Mouse (Mus musculus) heart, embryonic 11.5 days (tissue): Measurements from ENCODE around the gene Prss57. TPM values are rescaled to one million over a fixed set of nuclear protein-coding genes. Genes with fewer than 3 reads are reported as not detected.

ENCODE experiments used
- ATAC-seq: fragments of 200-750 bp; cut with Nextera tagmentation; replicated peaks from 2 replicates; pipeline ENCODE4 v1.8.0; 2017; ENCODE audit warnings: moderate library complexity; ENCODE audit not compliant: insufficient number of reproducible peaks, low FRiP score, low TSS enrichment
- H3K27ac ChIP-seq: fragments of 300-500 bp; sonication (generic); 2 replicates; pipeline ENCODE4 v1.5.1; 2014; ENCODE audit warnings: mild to moderate bottlenecking, low read depth, low read length
- H3K27me3 ChIP-seq: fragments of 300-500 bp; sonication (generic); 2 replicates; pipeline ENCODE4 v1.6.1; 2014; ENCODE audit warnings: mild to moderate bottlenecking, low read length, mixed read lengths; ENCODE audit not compliant: control insufficient read depth, insufficient read depth
- H3K36me3 ChIP-seq: fragments of 300-500 bp; sonication (generic); 2 replicates; pipeline ENCODE4 v1.6.1; 2014; ENCODE audit warnings: mild to moderate bottlenecking, low read length, moderate library complexity, mixed read lengths; ENCODE audit not compliant: control insufficient read depth, insufficient read depth
- H3K4me1 ChIP-seq: fragments of 300-500 bp; sonication (generic); 2 replicates; pipeline ENCODE4 v1.6.1; 2014; ENCODE audit warnings: low read length; ENCODE audit not compliant: control insufficient read depth, insufficient read depth
- H3K4me2 ChIP-seq: fragments of 300-500 bp; sonication (generic); 2 replicates; pipeline ENCODE4 v1.6.1; 2014; ENCODE audit warnings: mild to moderate bottlenecking, moderate library complexity
- H3K4me3 ChIP-seq: fragments of 300-500 bp; sonication (generic); 2 replicates; pipeline ENCODE4 v1.5.1; 2014; ENCODE audit warnings: low read depth, low read length
- H3K9ac ChIP-seq: fragments of 300-500 bp; sonication (generic); 2 replicates; pipeline ENCODE4 v1.6.1; 2014; ENCODE audit warnings: mild to moderate bottlenecking, low read depth, low read length, moderate library complexity
- H3K9me3 ChIP-seq: fragments of 300-500 bp; sonication (generic); replicated peaks from 2 replicates; pipeline ENCODE4 v1.6.1; 2016; ENCODE audit warnings: low read length; ENCODE audit not compliant: control insufficient read depth
- WGBS: fragments of 180-500 bp; shearing (Covaris S2); extraction: QIAGEN DNeasy Blood & Tissue Kit; methylation state at CpG from one replicate; pipeline ENCODE4 v1.1.7; 2014; ENCODE audit not compliant: insufficient replicate concordance; 5-methylcytosine and 5-hydroxymethylcytosine counted together
- polyA plus RNA-seq: library from polyadenylated mRNA; unstranded; fragments of >200 nt; fragmentation: Nextera tagmentation; extraction: Ambion mirVana; gene quantifications from 2 replicates; pipeline ENCODE4 v1.2.1, GENCODE M21; 2014

Gene Prss57
- polyA plus RNA-seq, 1 experiment from 2014 or later = not detected

- no peak overlapping the region for H3K4me3 ChIP-seq
- H3K27me3 ChIP-seq = peaks cover 17% of the 10 kb centered on the region
- H3K27ac ChIP-seq = no peak overlapping the region
- no peaks in the 10 kb centered on the region for H3K36me3 ChIP-seq
- peaks cover 13% of the 10 kb centered on the region for H3K4me1 ChIP-seq
- WGBS = 82% methylated on average over 2 of the region's 2 CpGs
- H3K9me3 ChIP-seq = peaks cover 7% of the 10 kb centered on the region; the same call in 1 of the 2 replicates
- no peak overlapping the region for H3K9ac ChIP-seq
- ATAC-seq = no peak
- H3K4me2 ChIP-seq = no peak overlapping the region
These were observed 17.6 kb downstream of the Prss57 start for GRCm38 (mm10) chr10:79773208-79773607.

GRCm38 (mm10) chr10:79772320-79772719, 18.4 kb downstream of the Prss57 start:
- Histone ChIP-seq H3K27me3 (peaks cover 10% of the 10 kb centered on the region), H3K27ac (no peak overlapping the region), H3K4me2 (no peak overlapping the region), H3K4me1 (peaks cover 11% of the 10 kb centered on the region; the same call in 1 of the 2 replicates), H3K36me3 (no peaks in the 10 kb centered on the region), H3K9ac (no peak overlapping the region), H3K9me3 (peaks cover 7% of the 10 kb centered on the region; the same call in 1 of the 2 replicates), H3K4me3 (no peak overlapping the region)
- 84% methylated on average over 3 of the region's 3 CpGs for WGBS
- ATAC-seq = no peak

- WGBS = 62% methylated on average over 4 of the region's 4 CpGs
- no peak for ATAC-seq
- no peaks in the 10 kb centered on the region for H3K36me3 ChIP-seq
- H3K9ac ChIP-seq = no peak overlapping the region
- H3K27ac ChIP-seq = no peak overlapping the region
- peaks cover 3% of the 10 kb centered on the region; the same call in 1 of the 2 replicates for H3K9me3 ChIP-seq
- peaks cover 22% of the 10 kb centered on the region for H3K4me1 ChIP-seq
- H3K4me3 ChIP-seq = no peak overlapping the region
- H3K4me2 ChIP-seq = no peak overlapping the region
- peaks cover 6% of the 10 kb centered on the region; the same call in 1 of the 2 replicates for H3K27me3 ChIP-seq
These were observed 21.4 kb downstream of the Prss57 start for GRCm38 (mm10) chr10:79769329-79769728.

- Histone ChIP-seq H3K27me3 (peaks cover 6% of the 10 kb centered on the region; the same call in 1 of the 2 replicates), H3K4me2 (no peak overlapping the region), H3K9me3 (peaks cover 3% of the 10 kb centered on the region; the same call in 1 of the 2 replicates), H3K27ac (no peak overlapping the region), H3K36me3 (no peaks in the 10 kb centered on the region), H3K9ac (no peak overlapping the region), H3K4me3 (no peak overlapping the region), H3K4me1 (peaks cover 32% of the 10 kb centered on the region)
- ATAC-seq = no peak
- WGBS = under 1% methylated on average over 5 of the region's 5 CpGs
These were observed 22.4 kb downstream of the Prss57 start for GRCm38 (mm10) chr10:79768400-79768799.

GRCm38 (mm10) chr10:79767372-79768244, 23.2 kb downstream of the Prss57 start:
- H3K4me2 ChIP-seq = peak overlapping the region; percentile 96
- 11% methylated on average over 40 of the region's 40 CpGs for WGBS
- H3K4me3 ChIP-seq = peak overlapping the region; percentile 92
- peaks cover 35% of the 10 kb centered on the region for H3K4me1 ChIP-seq
- H3K27me3 ChIP-seq = peaks cover 4% of the 10 kb centered on the region; the same call in 1 of the 2 replicates
- peaks cover 3% of the 10 kb centered on the region; the same call in 1 of the 2 replicates for H3K9me3 ChIP-seq
- H3K36me3 ChIP-seq = no peaks in the 10 kb centered on the region
- H3K9ac ChIP-seq = peak overlapping the region; percentile 58; the same call in 1 of the 2 replicates
- ATAC-seq = peak; percentile 62
- peak overlapping the region; percentile 65 for H3K27ac ChIP-seq

- Histone ChIP-seq H3K9ac (peak within 1 kb of the TSS; percentile 92), H3K36me3 (peaks cover 7% of the 10 kb centered on the region), H3K4me1 (peaks cover 35% of the 10 kb centered on the region), H3K4me3 (peak within 1 kb of the TSS; percentile 92), H3K4me2 (peak within 1 kb of the TSS; percentile 96), H3K27me3 (peaks cover 3% of the 10 kb centered on the region; the same call in 1 of the 2 replicates), H3K27ac (peak within 1 kb of the TSS; percentile 92), H3K9me3 (no peaks in the 10 kb centered on the region)
- WGBS = under 1% methylated on average over 92 of the region's 101 CpGs
- peak; percentile 92 for ATAC-seq
These were observed 24.0 kb downstream of the Prss57 start, which contains the start of gene Rnf126 for GRCm38 (mm10) chr10:79766508-79767325. Rnf126 (minus strand) TSS chr10:79766952.

GRCm38 (mm10) chr10:79766001-79766507, 24.7 kb downstream of the Prss57 start:
- no peak; the same call in 1 of the 2 replicates for ATAC-seq
- H3K27me3 ChIP-seq = peaks cover 3% of the 10 kb centered on the region; the same call in 1 of the 2 replicates
- H3K4me3 ChIP-seq = peak overlapping the region; percentile 92
- peak overlapping the region; percentile 92 for H3K27ac ChIP-seq
- H3K4me1 ChIP-seq = peaks cover 35% of the 10 kb centered on the region
- H3K9me3 ChIP-seq = no peaks in the 10 kb centered on the region
- H3K36me3 ChIP-seq = peaks cover 14% of the 10 kb centered on the region
- WGBS = 6% methylated on average over 16 of the region's 16 CpGs
- peak overlapping the region; percentile 96 for H3K4me2 ChIP-seq
- H3K9ac ChIP-seq = peak overlapping the region; percentile 92

GRCm38 (mm10) chr10:79765228-79765745, 25.5 kb downstream of the Prss57 start:
- Histone ChIP-seq H3K9me3 (no peaks in the 10 kb centered on the region), H3K4me3 (peak overlapping the region; percentile 92), H3K27me3 (no peaks in the 10 kb centered on the region), H3K27ac (no peak overlapping the region), H3K36me3 (peaks cover 20% of the 10 kb centered on the region), H3K4me2 (peak overlapping the region; percentile 96), H3K9ac (peak overlapping the region; percentile 92; the same call in 1 of the 2 replicates), H3K4me1 (peaks cover 35% of the 10 kb centered on the region)
- ATAC-seq = no peak
- WGBS = 85% methylated on average over 2 of the region's 2 CpGs
